Mouse (Mus musculus) C2C12 (cell line): ENCODE results near the gene Chid1.

Experiments
- CTCF ChIP-seq: IDR thresholded peaks from one replicate; pipeline ENCODE4 v1.5.1; 2011; ENCODE audit not compliant: control insufficient read depth, insufficient read depth, insufficient read length
- MAX ChIP-seq: IDR thresholded peaks from one replicate; pipeline ENCODE4 v1.6.1; 2011; ENCODE audit warnings: mild to moderate bottlenecking, control low read depth
- MYOD1 ChIP-seq: IDR thresholded peaks from one replicate; pipeline ENCODE4 v1.6.1; 2011; ENCODE audit warnings: low read depth; ENCODE audit not compliant: control insufficient read depth, insufficient read length
- MYOG ChIP-seq: IDR thresholded peaks from one replicate; pipeline ENCODE4 v1.6.1; 2011; ENCODE audit not compliant: control insufficient read depth, insufficient read length; ENCODE audit errors: extremely low read depth
- USF1 ChIP-seq: IDR thresholded peaks from one replicate; pipeline ENCODE4 v1.6.1; 2011; ENCODE audit warnings: low read depth, mild to moderate bottlenecking, control low read depth, moderate library complexity

GRCm38 (mm10) chr7:141584048-141584841 is 44.6 kb upstream of the Chid1 start:
- TF ChIP-seq CTCF = no peak
- no peak for TF ChIP-seq MYOD1
- TF ChIP-seq MYOG = no peak
- TF ChIP-seq USF1 = no peak
- TF ChIP-seq MAX = no peak
